Mouse (Mus musculus) hindbrain, embryonic 13.5 days (tissue): ENCODE results near the gene Msh4. TPM values are rescaled to one million over a fixed set of nuclear protein-coding genes. Genes with fewer than 3 reads are reported as not detected.

Experiments used
- ATAC-seq: fragments of 200-750 bp; cut with Nextera tagmentation; 2 replicates; pipeline ENCODE4 v1.8.0; 2017; ENCODE audit warnings: moderate TSS enrichment; ENCODE audit not compliant: low FRiP score
- H3K27ac ChIP-seq: fragments of 300-500 bp; sonication (generic); 2 replicates; pipeline ENCODE4 v1.5.1; 2015; ENCODE audit warnings: inconsistent platforms, mild to moderate bottlenecking, moderate library complexity
- H3K27me3 ChIP-seq: fragments of 300-500 bp; sonication (generic); 2 replicates; pipeline ENCODE4 v1.6.1; 2015; ENCODE audit warnings: mild to moderate bottlenecking, inconsistent platforms
- H3K36me3 ChIP-seq: fragments of 300-500 bp; sonication (generic); 2 replicates; pipeline ENCODE4 v1.6.1; 2015; ENCODE audit warnings: mild to moderate bottlenecking, inconsistent platforms
- H3K4me1 ChIP-seq: fragments of 300-500 bp; sonication (generic); replicated peaks from 2 replicates; pipeline ENCODE4 v1.6.1; 2015; ENCODE audit warnings: inconsistent platforms
- H3K4me2 ChIP-seq: fragments of 300-500 bp; sonication (generic); 2 replicates; pipeline ENCODE4 v1.6.1; 2015; ENCODE audit warnings: inconsistent platforms, mild to moderate bottlenecking, moderate library complexity
- H3K4me3 ChIP-seq: fragments of 300-500 bp; sonication (generic); 2 replicates; pipeline ENCODE4 v1.5.1; 2015; ENCODE audit warnings: mild to moderate bottlenecking, inconsistent platforms
- H3K9ac ChIP-seq: fragments of 300-500 bp; sonication (generic); 2 replicates; pipeline ENCODE4 v1.6.1; 2015; ENCODE audit warnings: mild to moderate bottlenecking, inconsistent platforms
- H3K9me3 ChIP-seq: fragments of 300-500 bp; sonication (generic); 2 replicates; pipeline ENCODE4 v1.6.1; 2016; ENCODE audit warnings: inconsistent platforms
- WGBS: fragments of 180-500 bp; shearing (Covaris S2); methylation state at CpG from one replicate; pipeline ENCODE4 v1.1.7; 2015; 5-methylcytosine and 5-hydroxymethylcytosine counted together
- polyA plus RNA-seq: library from polyadenylated mRNA; unstranded; fragments of >200 nt; fragmentation: Nextera tagmentation; extraction: Ambion mirVana; gene quantifications from 2 replicates; pipeline ENCODE4 v1.2.1, GENCODE M21; 2015

The Msh4 gene
- polyA plus RNA-seq, 1 experiment from 2014 or later, result 0.25 TPM

DNA sequence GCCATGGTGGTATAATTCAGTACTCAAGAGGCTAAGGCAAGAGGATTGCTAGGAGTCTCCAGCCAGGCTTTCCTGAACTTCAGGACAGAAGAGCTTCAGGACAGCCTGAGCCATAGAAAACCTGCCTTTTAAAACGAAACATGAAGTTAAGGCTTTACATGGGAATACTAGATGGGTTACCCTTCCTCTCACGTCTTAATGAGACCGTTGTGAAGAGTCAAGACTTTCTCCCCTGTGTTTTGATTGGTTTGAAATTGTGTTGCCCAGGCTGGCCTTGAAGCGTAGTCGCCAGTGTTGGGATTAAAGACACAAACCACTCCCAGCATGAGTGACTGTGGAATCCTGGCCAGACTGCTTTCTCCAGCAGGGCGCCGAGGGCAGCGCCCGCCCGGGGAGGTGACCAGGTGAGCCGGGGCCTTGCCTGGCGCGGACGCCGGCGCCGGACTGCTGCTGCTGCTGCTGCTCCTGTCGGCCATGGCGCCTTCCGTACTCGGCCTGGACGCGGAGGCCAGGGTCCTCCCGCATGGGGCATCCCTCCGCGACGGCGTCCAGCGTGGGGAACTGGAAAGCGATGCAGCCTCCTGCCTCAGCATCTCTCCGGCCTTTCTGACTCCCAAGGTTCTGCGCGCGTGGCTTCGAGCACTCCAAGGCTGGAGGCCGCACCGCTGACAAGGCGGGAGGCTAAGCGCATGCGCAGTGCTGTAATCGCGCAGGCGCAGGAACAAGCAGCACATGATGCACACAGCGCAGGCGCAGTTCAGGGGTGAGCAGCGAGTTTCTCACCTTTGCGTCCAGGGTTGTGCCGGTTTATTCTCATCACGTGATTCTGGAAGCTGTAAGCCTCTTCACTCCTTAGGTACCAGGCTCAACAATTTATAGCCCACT is 445 bp downstream of the Msh4 start:
- Histone ChIP-seq H3K36me3 (peaks cover 68% of the 10 kb centered on the region), H3K9me3 (no peaks in the 10 kb centered on the region), H3K4me2 (no peak overlapping the region), H3K27me3 (no peaks in the 10 kb centered on the region), H3K9ac (no peak overlapping the region), H3K4me3 (no peak overlapping the region), H3K27ac (0 out of 2 replicates have a peak overlapping the region, but pooled peaks have one; percentile 4), H3K4me1 (peaks cover 28% of the 10 kb centered on the region)
- WGBS, result 84% methylated on average over 49 of the region's 49 CpGs
- peak; percentile 47; the same call in 1 of the 2 replicates for ATAC-seq

DNA sequence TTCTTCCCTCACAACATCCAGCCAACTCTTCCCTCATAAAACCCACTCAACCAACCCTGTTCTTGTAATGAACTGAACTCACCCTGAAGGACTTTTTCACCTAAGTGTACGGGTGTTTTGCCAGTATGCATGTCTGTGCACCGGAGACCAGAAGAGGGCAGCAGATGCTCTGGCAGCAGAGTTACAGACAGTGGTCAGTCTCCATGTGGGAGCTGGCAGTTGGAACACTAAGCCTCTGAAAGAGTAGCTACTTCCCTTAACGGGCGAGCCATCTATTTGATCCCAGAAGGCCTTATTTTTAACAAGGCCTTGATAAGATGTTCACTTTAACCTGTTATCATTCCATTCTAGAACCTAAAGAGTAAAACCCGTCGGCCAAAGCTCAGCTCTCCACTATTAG is 1.4 kb downstream of the Msh4 start:
- H3K27ac ChIP-seq, result no peak overlapping the region
- ATAC-seq, result no peak
- H3K36me3 ChIP-seq, result peaks cover 59% of the 10 kb centered on the region
- H3K4me2 ChIP-seq, result no peak overlapping the region
- whole genome bisulfite sequencing, result 67% methylated on average over 6 of the region's 6 CpGs
- no peak overlapping the region for H3K4me3 ChIP-seq
- no peak overlapping the region for H3K9ac ChIP-seq
- H3K9me3 ChIP-seq, result no peaks in the 10 kb centered on the region
- H3K4me1 ChIP-seq, result peaks cover 19% of the 10 kb centered on the region
- no peaks in the 10 kb centered on the region for H3K27me3 ChIP-seq

DNA sequence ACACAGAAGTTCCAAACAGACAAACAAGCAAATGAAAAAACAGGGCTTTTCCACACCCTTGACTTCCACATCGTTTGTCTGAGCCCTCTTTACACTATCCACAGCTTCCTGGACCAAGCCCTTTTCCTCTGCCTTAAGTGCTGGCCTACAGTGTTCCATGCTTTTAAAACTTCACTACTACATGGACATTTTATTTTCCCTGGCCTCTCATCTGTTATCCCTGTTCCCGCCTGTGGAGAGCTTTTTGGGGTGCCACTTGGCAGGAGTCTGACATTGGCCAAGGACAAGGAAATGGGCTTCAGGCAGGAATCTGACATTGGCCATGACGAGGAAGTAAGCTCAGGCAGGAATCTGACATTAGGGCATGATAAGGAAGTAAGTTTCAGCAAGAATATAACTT is 3.3 kb downstream of the Msh4 start:
- no peak for ATAC-seq
- no peak overlapping the region for H3K4me2 ChIP-seq
- peaks cover 40% of the 10 kb centered on the region for H3K36me3 ChIP-seq
- no peak overlapping the region for H3K9ac ChIP-seq
- H3K9me3 ChIP-seq, result no peaks in the 10 kb centered on the region
- H3K27ac ChIP-seq, result no peak overlapping the region
- no peaks in the 10 kb centered on the region for H3K27me3 ChIP-seq
- whole genome bisulfite sequencing, result 85% methylated on average over 3 of the region's 3 CpGs
- 0 out of 2 replicates have a peak, but pooled peaks cover 2% of the 10 kb centered on the region for H3K4me1 ChIP-seq
- no peak overlapping the region for H3K4me3 ChIP-seq

DNA sequence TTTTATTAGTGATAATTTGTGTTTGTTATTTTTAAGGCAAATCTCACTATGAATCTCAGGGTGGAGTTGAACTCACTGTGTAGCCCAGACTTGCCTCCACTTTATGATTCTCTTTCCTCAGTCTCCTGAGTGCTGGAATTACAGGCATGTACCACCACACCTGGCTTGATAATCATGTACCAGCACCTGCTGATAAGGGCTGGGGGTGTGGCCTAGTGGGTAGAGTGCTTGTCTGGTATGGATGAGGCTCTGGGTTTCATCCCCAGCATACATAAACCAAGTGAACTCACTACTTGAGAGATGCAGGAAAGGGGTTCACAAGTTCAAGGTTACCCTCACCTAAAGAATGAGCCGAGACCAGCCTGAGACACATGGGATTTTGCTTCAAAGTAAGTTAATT is 4.0 kb downstream of the Msh4 start:
- WGBS, result 97% methylated on average over 1 of the region's 1 CpGs
- H3K27me3 ChIP-seq, result no peaks in the 10 kb centered on the region
- peaks cover 34% of the 10 kb centered on the region for H3K36me3 ChIP-seq
- no peak overlapping the region for H3K4me3 ChIP-seq
- no peaks in the 10 kb centered on the region for H3K4me1 ChIP-seq
- no peak for ATAC-seq
- no peak overlapping the region for H3K27ac ChIP-seq
- H3K4me2 ChIP-seq, result no peak overlapping the region
- H3K9ac ChIP-seq, result no peak overlapping the region
- H3K9me3 ChIP-seq, result no peaks in the 10 kb centered on the region

DNA sequence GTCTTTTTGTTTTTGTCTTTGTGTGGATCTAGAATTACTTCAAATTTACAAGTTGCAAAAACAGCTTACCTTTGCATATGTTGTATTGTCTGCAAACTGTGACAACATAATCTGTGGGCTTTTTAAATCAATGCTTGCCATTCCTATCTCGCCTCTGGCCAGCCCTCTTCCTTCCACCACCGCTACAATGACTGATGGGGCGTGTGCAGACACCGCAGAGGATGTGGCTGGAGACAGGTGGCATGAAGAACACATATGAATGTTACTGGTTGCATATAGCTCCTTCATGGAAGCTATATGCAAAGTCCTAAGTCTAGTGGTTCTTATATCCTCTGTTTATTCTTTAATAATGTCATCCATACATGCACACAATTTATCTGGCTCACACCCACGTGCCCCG is 8.7 kb downstream of the Msh4 start:
- H3K4me1 ChIP-seq, result no peaks in the 10 kb centered on the region; the same call in 1 of the 2 replicates
- no peak overlapping the region for H3K9ac ChIP-seq
- H3K9me3 ChIP-seq, result no peaks in the 10 kb centered on the region
- H3K4me2 ChIP-seq, result no peak overlapping the region
- H3K27ac ChIP-seq, result no peak overlapping the region
- no peaks in the 10 kb centered on the region for H3K27me3 ChIP-seq
- H3K36me3 ChIP-seq, result no peaks in the 10 kb centered on the region
- no peak overlapping the region for H3K4me3 ChIP-seq
- WGBS, result 81% methylated on average over 6 of the region's 6 CpGs
- no peak for ATAC-seq

DNA sequence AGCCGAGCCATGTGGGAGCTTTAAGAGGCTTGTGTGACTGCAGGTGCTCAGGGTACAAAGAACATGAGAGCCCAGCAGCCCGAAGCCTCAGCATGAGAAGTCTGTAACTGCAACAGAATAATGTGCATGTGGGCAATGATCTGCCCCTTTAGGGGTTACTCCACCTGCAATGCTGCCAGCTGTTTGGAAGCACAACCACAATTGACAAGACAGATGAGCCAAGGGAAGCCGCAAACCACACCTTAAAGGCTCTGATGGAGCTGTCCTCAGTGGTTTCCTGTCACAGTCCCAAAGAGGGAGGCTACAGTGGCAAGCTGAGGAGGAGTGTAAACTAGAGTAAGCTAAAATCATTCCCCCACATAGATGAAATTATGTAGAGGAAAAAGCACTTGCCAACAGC is 10.5 kb downstream of the Msh4 start:
- ATAC-seq, result no peak
- 91% methylated on average over 3 of the region's 3 CpGs for WGBS
- H3K27ac ChIP-seq, result no peak overlapping the region
- H3K4me2 ChIP-seq, result no peak overlapping the region
- H3K36me3 ChIP-seq, result no peaks in the 10 kb centered on the region
- no peak overlapping the region for H3K9ac ChIP-seq
- no peak overlapping the region for H3K4me3 ChIP-seq
- no peaks in the 10 kb centered on the region; the same call in 1 of the 2 replicates for H3K4me1 ChIP-seq
- no peaks in the 10 kb centered on the region for H3K9me3 ChIP-seq
- no peaks in the 10 kb centered on the region for H3K27me3 ChIP-seq

DNA sequence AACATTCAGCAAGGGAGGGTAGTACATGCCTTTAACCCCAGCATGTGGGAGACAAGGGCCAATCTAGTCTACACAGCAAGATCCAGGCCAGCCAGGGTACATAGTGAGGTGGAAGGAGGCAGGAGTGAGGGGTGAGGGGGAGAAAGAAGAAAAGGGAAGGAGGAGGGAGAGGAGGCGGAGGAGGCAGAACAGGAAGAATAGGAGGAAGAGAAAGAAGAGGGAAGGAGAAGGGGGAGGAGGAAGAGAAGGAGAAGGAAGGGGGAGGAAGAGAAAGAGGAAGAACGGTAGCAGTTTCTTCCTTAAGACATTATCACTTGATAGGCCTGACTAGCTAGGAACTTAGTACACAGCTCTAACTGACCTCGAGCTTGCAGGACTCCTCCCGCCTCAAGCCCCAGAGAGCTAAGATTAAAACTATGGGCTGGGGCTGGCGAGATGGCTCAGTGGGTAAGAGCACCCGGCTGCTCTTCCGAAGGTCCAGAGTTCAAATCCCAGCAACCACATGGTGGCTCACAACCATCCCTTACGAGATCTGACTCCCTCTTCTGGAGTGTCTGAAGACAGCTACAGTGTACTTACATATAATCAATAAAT is 16.7 kb downstream of the Msh4 start:
- Histone ChIP-seq H3K36me3 (no peaks in the 10 kb centered on the region), H3K27me3 (no peaks in the 10 kb centered on the region), H3K9me3 (no peaks in the 10 kb centered on the region), H3K9ac (no peak overlapping the region), H3K4me3 (no peak overlapping the region), H3K4me2 (no peak overlapping the region), H3K4me1 (no peaks in the 10 kb centered on the region), H3K27ac (no peak overlapping the region)
- WGBS, result 84% methylated on average over 8 of the region's 8 CpGs
- ATAC-seq, result no peak

DNA sequence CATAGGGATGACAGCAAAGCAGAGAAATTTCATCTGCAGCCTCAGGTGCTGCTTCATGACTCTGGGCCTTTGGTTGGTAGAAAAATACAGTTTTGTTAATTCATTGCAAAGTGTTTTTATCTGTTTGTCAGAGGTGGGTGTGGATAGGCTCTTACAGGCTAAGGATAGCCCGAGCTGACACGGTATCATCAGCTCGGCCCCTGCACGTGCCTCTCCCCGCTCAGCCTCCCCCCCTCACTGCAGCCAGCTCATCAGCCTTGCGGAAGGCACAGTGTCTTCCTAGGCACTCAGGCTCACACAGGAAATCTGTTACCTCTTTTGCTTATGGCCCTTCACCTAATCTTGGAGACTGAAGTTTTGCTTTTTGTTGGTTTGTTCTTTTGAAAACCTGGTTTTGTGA is 17.8 kb downstream of the Msh4 start:
- ATAC-seq, result no peak
- Histone ChIP-seq H3K4me2 (no peak overlapping the region), H3K9me3 (no peaks in the 10 kb centered on the region), H3K36me3 (no peaks in the 10 kb centered on the region), H3K9ac (no peak overlapping the region), H3K27me3 (no peaks in the 10 kb centered on the region), H3K4me3 (no peak overlapping the region), H3K4me1 (no peaks in the 10 kb centered on the region), H3K27ac (no peak overlapping the region)
- WGBS, result 85% methylated on average over 6 of the region's 6 CpGs

DNA sequence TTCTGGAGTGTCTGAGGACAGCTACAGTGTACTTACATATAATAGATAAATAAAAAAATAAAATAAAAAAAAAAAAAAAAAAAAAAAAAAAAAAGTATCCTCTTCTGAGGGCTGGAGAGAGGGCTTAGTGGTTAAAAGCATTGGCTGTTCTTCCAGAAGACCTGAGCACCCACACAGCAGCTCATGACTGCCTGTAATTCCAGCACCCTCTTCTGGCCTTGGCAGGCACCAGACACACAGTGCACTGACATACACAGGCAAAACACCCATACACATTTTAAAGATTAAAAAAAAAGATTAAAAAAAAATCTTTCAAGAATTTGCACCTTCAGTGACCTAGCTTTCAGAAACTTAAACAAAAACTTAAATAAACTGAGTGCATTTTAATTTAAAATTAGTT is 19.6 kb downstream of the Msh4 start:
- Histone ChIP-seq H3K36me3 (no peaks in the 10 kb centered on the region), H3K9me3 (no peaks in the 10 kb centered on the region), H3K4me2 (no peak overlapping the region), H3K9ac (no peak overlapping the region), H3K27ac (no peak overlapping the region), H3K4me3 (no peak overlapping the region), H3K4me1 (no peaks in the 10 kb centered on the region), H3K27me3 (no peaks in the 10 kb centered on the region)
- ATAC-seq, result no peak

DNA sequence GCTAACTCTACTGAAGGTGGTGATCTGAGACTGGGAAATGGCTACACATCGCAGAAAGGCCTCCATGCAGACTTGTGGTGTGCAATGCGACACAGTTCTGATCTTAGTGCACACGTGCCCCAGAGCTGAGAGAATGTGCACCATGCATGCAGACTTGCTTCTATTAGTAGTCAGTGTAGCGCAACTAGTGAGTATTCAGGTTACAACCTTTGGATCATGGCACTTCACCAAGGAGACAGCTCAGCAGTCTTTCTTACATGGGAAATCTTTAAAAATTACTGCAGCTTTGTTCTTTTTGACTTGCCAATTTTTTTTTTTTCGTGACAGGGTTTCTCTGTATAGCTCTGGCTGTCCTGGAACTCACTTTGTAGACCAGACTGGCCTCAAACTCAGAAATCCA is 34.5 kb downstream of the Msh4 start:
- no peaks in the 10 kb centered on the region for H3K9me3 ChIP-seq
- ATAC-seq, result no peak

DNA sequence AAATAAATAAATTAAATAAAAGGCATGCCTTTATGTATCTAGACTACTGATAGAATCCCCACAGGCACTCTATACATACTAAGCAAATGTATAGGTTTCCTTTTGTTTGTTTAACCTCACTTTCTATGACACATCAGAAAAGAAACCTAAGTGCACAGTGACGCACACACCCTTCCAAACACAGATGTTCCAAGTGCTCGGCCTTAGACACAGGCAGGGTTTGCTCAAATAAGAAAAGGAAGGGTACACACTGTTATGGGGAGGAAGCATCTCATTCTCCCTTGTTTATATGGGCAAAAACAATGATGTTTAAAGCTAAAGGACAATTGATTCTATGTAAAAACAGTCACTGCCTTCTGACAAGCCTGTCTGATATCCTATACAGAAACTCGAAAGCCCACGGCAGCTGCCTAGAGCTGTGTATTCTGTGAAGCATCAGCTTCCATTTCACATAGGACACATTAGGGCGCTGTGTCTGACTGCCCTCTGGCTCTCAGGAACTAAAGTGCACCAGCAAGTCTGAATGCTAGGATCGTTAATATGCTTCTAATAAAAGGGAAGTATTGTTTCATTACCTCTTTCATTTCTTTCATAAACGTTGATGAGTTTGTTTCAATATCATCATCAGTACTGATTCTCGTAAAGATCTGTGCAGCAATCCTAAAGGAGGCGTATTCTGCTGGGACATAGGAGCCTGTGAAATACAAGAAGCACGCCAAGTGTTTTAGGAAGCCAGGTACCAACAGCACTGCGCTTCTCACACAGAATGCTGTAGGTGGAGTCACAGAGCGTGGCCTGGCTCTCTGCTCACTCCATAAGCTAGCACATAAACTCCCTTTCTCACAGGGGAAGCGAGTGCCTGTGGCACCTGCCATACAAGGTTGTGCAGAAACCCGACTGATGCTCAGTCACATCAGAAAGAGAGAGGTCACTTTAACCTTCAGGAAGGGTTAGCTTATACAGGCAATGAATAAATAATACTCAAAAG is 38.5 kb downstream of the Msh4 start:
- H3K9me3 ChIP-seq, result no peaks in the 10 kb centered on the region
- H3K27me3 ChIP-seq, result no peaks in the 10 kb centered on the region
- no peak overlapping the region for H3K9ac ChIP-seq
- H3K4me3 ChIP-seq, result no peak overlapping the region
- H3K27ac ChIP-seq, result peak overlapping the region; percentile 52; the same call in 1 of the 2 replicates
- ATAC-seq, result no peak; the same call in 1 of the 2 replicates
- H3K36me3 ChIP-seq, result no peaks in the 10 kb centered on the region
- H3K4me2 ChIP-seq, result no peak overlapping the region
- H3K4me1 ChIP-seq, result peaks cover 4% of the 10 kb centered on the region; the same call in 1 of the 2 replicates
- WGBS, result 73% methylated on average over 14 of the region's 14 CpGs

More for the DNA sequence above, 34.5 kb downstream of the Msh4 start:
- H3K36me3 ChIP-seq, result no peaks in the 10 kb centered on the region
- H3K27me3 ChIP-seq, result no peaks in the 10 kb centered on the region
- H3K27ac ChIP-seq, result no peak overlapping the region
- H3K9ac ChIP-seq, result no peak overlapping the region
- H3K4me3 ChIP-seq, result no peak overlapping the region
- H3K4me2 ChIP-seq, result no peak overlapping the region
- WGBS, result 85% methylated on average over 5 of the region's 5 CpGs
- peaks cover 4% of the 10 kb centered on the region; the same call in 1 of the 2 replicates for H3K4me1 ChIP-seq
